Mouse (Mus musculus) limb, embryonic 14.5 days (tissue): ENCODE measurements around the gene Sdccag8. TPM values are rescaled to one million over a fixed set of nuclear protein-coding genes. Genes with fewer than 3 reads are reported as not detected.
A peak's percentile ranks its signal among the peaks of the same experiment; 100 is the strongest.

Source experiments
- ATAC-seq: fragments of 200-750 bp; cut with Nextera tagmentation; 2 replicates; pipeline ENCODE4 v1.8.0; 2017; ENCODE audit warnings: low read depth, moderate number of reproducible peaks, moderate TSS enrichment; ENCODE audit not compliant: low FRiP score
- DNase-seq: peaks from one replicate; pipeline ENCODE4 v3.0.0-alpha.2; 2015; ENCODE audit warnings: low spot score
- H3K27ac ChIP-seq: fragments of 300-500 bp; sonication (generic); replicated peaks from 2 replicates; pipeline ENCODE4 v1.5.1; 2014; ENCODE audit warnings: low read depth, mild to moderate bottlenecking, low read length, moderate library complexity, mixed read lengths
- H3K27me3 ChIP-seq: fragments of 300-500 bp; sonication (generic); 2 replicates; pipeline ENCODE4 v1.6.1; 2014; ENCODE audit warnings: low read length, mixed read lengths; ENCODE audit not compliant: control insufficient read depth, insufficient read depth
- H3K36me3 ChIP-seq: fragments of 300-500 bp; sonication (generic); 2 replicates; pipeline ENCODE4 v1.6.1; 2014; ENCODE audit warnings: mild to moderate bottlenecking, low read length, moderate library complexity, mixed read lengths; ENCODE audit not compliant: control insufficient read depth, insufficient read depth
- H3K4me1 ChIP-seq: fragments of 300-500 bp; sonication (generic); 2 replicates; pipeline ENCODE4 v1.6.1; 2014; ENCODE audit warnings: antibody characterized with exemption, low read length, mixed read lengths; ENCODE audit not compliant: control insufficient read depth, insufficient read depth
- H3K4me2 ChIP-seq: fragments of 300-500 bp; sonication (generic); replicated peaks from 2 replicates; pipeline ENCODE4 v1.6.1; 2014; ENCODE audit warnings: low read depth, mild to moderate bottlenecking, low read length, moderate library complexity; ENCODE audit not compliant: severe bottlenecking
- H3K4me3 ChIP-seq: fragments of 300-500 bp; sonication (generic); replicated peaks from 2 replicates; pipeline ENCODE4 v1.5.1; 2014; ENCODE audit warnings: low read length
- H3K9ac ChIP-seq: fragments of 300-500 bp; sonication (generic); 2 replicates; pipeline ENCODE4 v1.6.1; 2014; ENCODE audit warnings: mild to moderate bottlenecking, low read depth, low read length, moderate library complexity; ENCODE audit not compliant: severe bottlenecking
- H3K9me3 ChIP-seq: fragments of 300-500 bp; sonication (generic); 2 replicates; pipeline ENCODE4 v1.6.1; 2016; ENCODE audit warnings: low read length; ENCODE audit not compliant: control insufficient read depth
- POLR2A ChIP-seq: fragments of 200-500 bp; IDR thresholded peaks from 2 replicates; pipeline ENCODE4 v1.8.0; 2012; ENCODE audit warnings: inconsistent platforms, mild to moderate bottlenecking, moderate library complexity, borderline replicate concordance; ENCODE audit not compliant: insufficient read depth, insufficient read length; ENCODE audit errors: extremely low read depth
- WGBS: fragments of 180-500 bp; shearing (Covaris S2); extraction: QIAGEN DNeasy Blood & Tissue Kit; methylation state at CpG from one replicate; pipeline ENCODE4 v1.1.7; 2014; 5-methylcytosine and 5-hydroxymethylcytosine counted together
- polyA plus RNA-seq, 2 experiments: library from polyadenylated mRNA; depleted of rRNA in 1 of 2; stranded (reverse) in 1 of 2; unstranded in 1 of 2; fragments of >200 nt; fragmentation: Nextera tagmentation in 1 of 2; extraction: Ambion mirVana in 1 of 2; gene quantifications; 2 replicates each; pipeline versions ENCODE4 v1.2.1 to v1.2.3; 2012 to 2014

Gene Sdccag8
- polyA plus RNA-seq, 2 experiments: 8.5 to 15.8 TPM

DNA sequence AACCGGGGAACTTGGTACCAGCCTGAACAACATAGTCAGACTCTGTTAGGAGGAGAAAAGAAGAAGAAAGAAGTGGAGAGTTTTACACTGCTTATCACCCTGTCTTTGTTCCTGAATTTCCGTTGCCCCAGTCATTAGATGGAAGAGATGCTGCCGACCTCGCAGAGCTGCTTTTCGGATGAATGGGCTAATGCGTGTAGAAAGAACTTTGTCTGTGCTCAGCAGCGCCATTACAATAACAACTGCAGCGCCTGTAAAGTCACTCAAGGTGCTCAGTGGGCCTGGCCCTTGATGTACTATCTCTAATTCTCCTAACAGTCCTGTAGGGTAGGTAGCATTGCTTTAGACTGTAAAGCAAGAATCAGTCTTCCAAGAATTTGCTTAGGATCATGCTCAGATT lies 178.1 kb downstream of the Sdccag8 start:
- Histone ChIP-seq H3K4me3 (no peak overlapping the region), H3K9me3 (no peaks in the 10 kb centered on the region), H3K27ac (no peak overlapping the region), H3K9ac (no peak overlapping the region), H3K27me3 (no peaks in the 10 kb centered on the region), H3K4me1 (peaks cover 11% of the 10 kb centered on the region), H3K4me2 (no peak overlapping the region), H3K36me3 (no peaks in the 10 kb centered on the region)
- DNase-seq (no peak), ATAC-seq (no peak)
- 83% methylated on average over 8 of the region's 8 CpGs for WGBS
- no peak for TF ChIP-seq POLR2A

DNA sequence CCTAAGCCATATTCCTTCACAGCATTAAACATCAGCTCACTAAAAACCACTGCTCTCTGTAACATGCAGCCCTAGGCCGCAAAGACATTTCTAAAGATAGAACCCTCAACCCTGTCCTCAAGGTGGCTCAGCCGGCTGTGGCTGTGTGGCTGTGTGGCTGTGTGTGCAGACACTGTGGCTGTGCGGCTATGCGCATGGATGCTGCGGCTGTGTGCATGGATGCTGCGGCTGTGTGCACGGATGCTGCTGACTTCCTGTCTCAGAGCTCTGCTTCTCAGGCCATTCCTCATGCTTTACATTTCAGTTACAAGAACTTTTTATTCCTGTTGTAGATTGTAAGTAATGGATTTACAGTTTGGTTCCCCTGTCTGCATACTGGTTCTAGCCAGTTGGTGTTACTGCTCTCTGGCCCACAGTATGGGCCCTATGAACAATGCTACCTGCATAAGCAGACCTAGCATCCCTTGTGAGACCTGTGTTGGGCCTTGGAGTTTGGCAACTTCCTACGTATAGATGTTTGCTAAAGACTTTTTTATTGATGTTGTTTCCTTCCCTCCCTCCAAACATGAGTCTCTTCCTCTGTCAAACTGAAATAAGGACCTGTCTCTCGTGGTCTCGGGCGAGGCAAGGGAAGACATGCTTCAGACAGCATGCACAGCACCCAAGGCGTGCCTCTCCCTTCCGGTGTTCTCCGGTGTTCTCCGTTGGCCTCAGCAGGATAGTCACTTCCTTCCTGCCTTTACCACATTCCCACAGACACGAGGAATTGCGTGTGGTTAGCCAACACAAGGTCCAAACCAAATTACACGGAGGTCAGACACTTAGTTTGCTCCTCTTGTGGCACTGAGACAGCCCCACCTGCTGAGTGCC lies 178.9 kb downstream of the Sdccag8 start:
- Histone ChIP-seq H3K27ac (no peak overlapping the region), H3K4me3 (no peak overlapping the region), H3K4me2 (no peak overlapping the region), H3K27me3 (no peaks in the 10 kb centered on the region), H3K9ac (no peak overlapping the region), H3K36me3 (no peaks in the 10 kb centered on the region), H3K4me1 (peaks cover 17% of the 10 kb centered on the region), H3K9me3 (no peaks in the 10 kb centered on the region)
- no peak for ATAC-seq
- DNase-seq: no peak
- WGBS: 81% methylated on average over 18 of the region's 18 CpGs
- no peak for TF ChIP-seq POLR2A

DNA sequence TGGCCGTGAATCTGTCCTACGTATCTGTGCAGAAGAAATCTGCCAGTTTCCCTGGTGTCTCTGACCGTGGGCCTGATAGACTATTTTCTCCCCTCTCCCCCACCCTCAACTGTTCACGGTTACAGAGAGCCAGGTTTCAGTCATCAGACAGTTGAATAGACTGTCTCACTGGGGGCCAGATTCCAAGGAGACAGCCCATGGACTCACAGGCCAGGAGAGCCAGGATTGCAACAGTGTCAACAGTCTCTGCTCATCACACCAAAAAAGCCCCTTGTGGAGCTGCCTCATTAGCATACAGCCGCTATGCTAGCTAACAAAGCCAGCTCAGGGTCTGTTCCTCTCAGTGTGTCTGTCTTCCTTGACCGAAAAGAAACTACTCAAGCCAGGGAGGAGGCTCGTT lies 179.6 kb downstream of the Sdccag8 start:
- no peak for TF ChIP-seq POLR2A
- Histone ChIP-seq H3K4me1 (peaks cover 17% of the 10 kb centered on the region), H3K9me3 (no peaks in the 10 kb centered on the region), H3K4me2 (no peak overlapping the region), H3K27me3 (no peaks in the 10 kb centered on the region), H3K9ac (no peak overlapping the region), H3K27ac (peak overlapping the region; percentile 71), H3K4me3 (no peak overlapping the region), H3K36me3 (no peaks in the 10 kb centered on the region)
- no peak for DNase-seq
- ATAC-seq: no peak
- 44% methylated on average over 7 of the region's 7 CpGs for WGBS

DNA sequence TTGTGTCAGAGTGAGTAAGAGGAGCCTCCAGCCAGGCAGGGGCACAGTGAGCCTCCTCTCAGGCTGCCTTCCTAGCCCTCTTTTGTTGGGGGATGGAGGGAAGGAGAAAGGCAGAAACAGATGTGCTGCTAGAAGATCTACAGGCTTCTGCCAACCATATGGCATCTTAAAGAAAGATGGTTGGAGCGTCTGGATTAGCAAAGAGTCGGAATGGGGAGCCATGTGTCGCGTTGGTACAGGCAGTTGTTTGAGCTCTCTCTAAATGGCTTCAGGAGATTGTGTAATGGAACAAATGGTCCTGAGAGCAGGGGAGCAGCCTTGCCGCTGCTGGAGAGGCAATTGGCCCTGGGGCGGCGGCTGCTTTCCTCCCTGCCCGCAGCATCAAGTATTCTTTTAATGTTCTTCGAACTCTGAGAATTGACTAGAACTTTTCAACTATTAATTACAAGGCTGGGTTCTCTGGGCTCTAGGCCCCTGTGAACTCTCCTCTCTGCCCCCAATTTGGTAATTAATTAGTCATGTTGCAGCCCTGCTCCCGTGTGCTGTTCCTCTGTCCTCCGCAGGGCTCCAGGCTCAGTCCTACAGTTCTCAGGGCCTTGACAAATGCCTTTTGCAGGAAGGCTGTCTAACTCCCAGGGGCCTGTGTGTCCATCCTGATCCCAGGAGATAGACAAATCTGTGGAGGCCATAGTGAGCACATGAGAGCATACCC lies 180.4 kb downstream of the Sdccag8 start:
- no peak for TF ChIP-seq POLR2A
- H3K27ac ChIP-seq: peak overlapping the region; percentile 71; the same call in 1 of the 2 replicates
- H3K9ac ChIP-seq: no peak overlapping the region
- no peaks in the 10 kb centered on the region for H3K9me3 ChIP-seq
- H3K4me1 ChIP-seq: peaks cover 19% of the 10 kb centered on the region
- no peak overlapping the region for H3K4me2 ChIP-seq
- ATAC-seq (peak; percentile 61), DNase-seq (peak; percentile 55)
- no peaks in the 10 kb centered on the region for H3K36me3 ChIP-seq
- H3K27me3 ChIP-seq: no peaks in the 10 kb centered on the region
- no peak overlapping the region for H3K4me3 ChIP-seq
- 13% methylated on average over 11 of the region's 11 CpGs for WGBS

DNA sequence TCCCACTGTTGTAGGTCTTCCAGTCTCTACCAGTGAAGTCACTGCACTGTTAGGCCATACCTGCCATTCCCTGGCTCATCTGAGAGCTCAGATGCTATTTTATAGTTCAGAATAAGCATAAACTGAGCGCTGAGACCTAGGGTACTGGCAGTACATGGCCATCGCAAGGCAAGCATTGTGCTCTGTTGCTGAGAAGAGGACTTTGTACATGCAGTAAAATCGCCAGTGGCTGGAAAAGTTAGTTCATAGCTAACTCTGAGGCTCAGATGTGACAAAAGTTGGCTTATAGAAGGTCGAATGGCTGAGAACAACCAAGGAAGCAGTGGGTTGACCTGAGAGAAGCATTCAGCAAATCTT lies 180.9 kb downstream of the Sdccag8 start:
- Histone ChIP-seq H3K9me3 (no peaks in the 10 kb centered on the region), H3K27me3 (no peaks in the 10 kb centered on the region), H3K9ac (no peak overlapping the region), H3K27ac (no peak overlapping the region), H3K4me3 (no peak overlapping the region), H3K4me1 (peaks cover 19% of the 10 kb centered on the region), H3K4me2 (no peak overlapping the region), H3K36me3 (no peaks in the 10 kb centered on the region)
- ATAC-seq: no peak
- WGBS: 78% methylated on average over 4 of the region's 4 CpGs
- no peak for TF ChIP-seq POLR2A
- no peak for DNase-seq
